Mouse (Mus musculus): ENCODE data around the gene Hdac7.

GRCm38 (mm10) chr15:97865988-97866387, 21.7 kb upstream of the Hdac7 start:
- TF ChIP-seq POLR2A (IDR thresholded peaks at IDR 0.05; ENCODE audit: borderline replicate concordance, control insufficient read depth, low read depth, low read length): no peak
- TF ChIP-seq CTCF (IDR thresholded peaks at IDR 0.05; ENCODE audit: control insufficient read depth, insufficient read depth, low read length): no peak
